ENCODE assay signal across 8 mouse cellular contexts in genomic region chr10:120208575-120209538, GRCm38 (mm10). TPM values are rescaled to one million over a fixed set of nuclear protein-coding genes. Genes with fewer than 3 reads are reported as not detected.
DNase-seq lines count a peak whose midpoint lies in the region; ATAC-seq lines count a peak whose summit lies in the region.

No protein-coding gene starts in this region.

- no peaks in the 10 kb centered on the region for H3K4me1 ChIP-seq in embryonic facial prominence, embryonic 14.5 days (ENCODE audit: control insufficient read depth, insufficient read depth, low read length)
- H3K4me1 ChIP-seq in limb, embryonic 12.5 days (replicated peaks): peaks cover 8% of the 10 kb centered on the region
- peaks cover 8% of the 10 kb centered on the region; the same call in 1 of the 2 replicates for H3K4me1 ChIP-seq in midbrain, embryonic 14.5 days (ENCODE audit: control insufficient read depth, insufficient read depth, low read length)

- no peak overlapping the region for H3K27ac ChIP-seq in embryonic facial prominence, embryonic 14.5 days (replicated peaks; ENCODE audit: low read depth, low read length)
- no peak overlapping the region for H3K27ac ChIP-seq in limb, embryonic 12.5 days
- H3K27ac ChIP-seq in midbrain, embryonic 14.5 days (replicated peaks; ENCODE audit: low read depth, low read length): 0 out of 2 replicates have a peak overlapping the region, but pooled peaks have one; percentile 45

- H3K4me3 ChIP-seq in embryonic facial prominence, embryonic 14.5 days (ENCODE audit: low read depth, low read length): peak overlapping the region; percentile 98
- peak overlapping the region; percentile 95 for H3K4me3 ChIP-seq in limb, embryonic 12.5 days (replicated peaks)
- peak overlapping the region; percentile 85 for H3K4me3 ChIP-seq in midbrain, embryonic 14.5 days (replicated peaks; ENCODE audit: low read depth, low read length)

- DNase-seq in 3134 (ENCODE audit: extremely low read depth, insufficient read length, low spot score): peak; percentile 87
- peak; percentile 92 for DNase-seq in adrenal gland, postnatal 36 days
- DNase-seq in embryonic facial prominence, embryonic 14.5 days (ENCODE audit: low spot score): peak; percentile 90
- DNase-seq in heart, adult 8-10 months (ENCODE audit: low spot score): peak; percentile 89
- peak; percentile 89 to 91 for DNase-seq in kidney, adult 8-10 months
- peak; percentile 93 for DNase-seq in midbrain, embryonic 14.5 days
- DNase-seq in spleen, adult 18-20 months: peak; percentile 56 to 68

- H3K36me3 ChIP-seq in embryonic facial prominence, embryonic 14.5 days (ENCODE audit: control insufficient read depth, insufficient read depth, low read length): no peaks in the 10 kb centered on the region; the same call in 1 of the 2 replicates
- peaks cover 13% of the 10 kb centered on the region; the same call in 1 of the 2 replicates for H3K36me3 ChIP-seq in limb, embryonic 12.5 days
- H3K36me3 ChIP-seq in midbrain, embryonic 14.5 days (ENCODE audit: control insufficient read depth, insufficient read depth, low read length): no peaks in the 10 kb centered on the region

- peak overlapping the region; percentile 58 for H3K4me2 ChIP-seq in embryonic facial prominence, embryonic 14.5 days (ENCODE audit: low read depth, low read length)
- H3K4me2 ChIP-seq in limb, embryonic 12.5 days: peak overlapping the region; percentile 82
- peak overlapping the region; percentile 69 for H3K4me2 ChIP-seq in midbrain, embryonic 14.5 days (ENCODE audit: low read length)

- H3K27me3 ChIP-seq in embryonic facial prominence, embryonic 14.5 days (replicated peaks; ENCODE audit: control insufficient read depth, insufficient read depth, low read length): no peaks in the 10 kb centered on the region
- no peaks in the 10 kb centered on the region for H3K27me3 ChIP-seq in limb, embryonic 12.5 days
- H3K27me3 ChIP-seq in midbrain, embryonic 14.5 days (ENCODE audit: control insufficient read depth, insufficient read depth, low read length): no peaks in the 10 kb centered on the region

- peak; percentile 94 for ATAC-seq in embryonic facial prominence, embryonic 14.5 days (ENCODE audit: low read depth)
- ATAC-seq in limb, embryonic 12.5 days (ENCODE audit: insufficient number of reproducible peaks, insufficient read depth, low FRiP score, low TSS enrichment, low read depth): peak; percentile 81
- ATAC-seq in midbrain, embryonic 14.5 days (ENCODE audit: low FRiP score, low TSS enrichment): peak; percentile 88

- H3K9me3 ChIP-seq in embryonic facial prominence, embryonic 14.5 days (ENCODE audit: control insufficient read depth, low read length): peaks cover 3% of the 10 kb centered on the region; the same call in 1 of the 2 replicates
- peaks cover 7% of the 10 kb centered on the region for H3K9me3 ChIP-seq in limb, embryonic 12.5 days
- H3K9me3 ChIP-seq in midbrain, embryonic 14.5 days (ENCODE audit: control insufficient read depth, low read length): no peaks in the 10 kb centered on the region

- 4% methylated on average over 47 of the region's 53 CpGs for WGBS in embryonic facial prominence, embryonic 14.5 days
- WGBS in limb, embryonic 12.5 days: 4% methylated on average over 53 of the region's 53 CpGs
- WGBS in midbrain, embryonic 14.5 days: 4% methylated on average over 53 of the region's 53 CpGs

- H3K9ac ChIP-seq in embryonic facial prominence, embryonic 14.5 days (ENCODE audit: low read depth, low read length): peak overlapping the region; percentile 84
- H3K9ac ChIP-seq in limb, embryonic 12.5 days (replicated peaks): peak overlapping the region; percentile 82
- H3K9ac ChIP-seq in midbrain, embryonic 14.5 days (replicated peaks; ENCODE audit: low read length): peak overlapping the region; percentile 79

RNA-seq across cellular contexts. Expression of gene Irak3, which starts 6.9 kb away (rescaled TPM):
- total RNA-seq in adrenal gland, postnatal 36 days (2021): 1 to 10 TPM; 3.4 to 3.6 TPM
- 4.1 and 4.2 TPM in 2 replicates for polyA plus RNA-seq in embryonic facial prominence, embryonic 14.5 days (2014; fragmentation: Nextera tagmentation; extraction: Ambion mirVana)
- 1 to 10 TPM; 2.6 to 3.9 (median 3.0) TPM for total RNA-seq in heart, adult 8-10 months (2022)
- 0.81 and 1.0 TPM in 2 replicates for polyA plus RNA-seq in limb, embryonic 12.5 days (2016; fragmentation: Nextera tagmentation; extraction: Ambion mirVana)
- 0.13 and 0.45 TPM in 2 replicates for polyA plus RNA-seq in midbrain, embryonic 14.5 days (2014; fragmentation: Nextera tagmentation; extraction: Ambion mirVana)

RNA-seq across cellular contexts. Expression of gene Tmbim4, which starts 7.5 kb away (rescaled TPM):
- 100 to 1,000 TPM; 132 to 159 TPM for total RNA-seq in adrenal gland, postnatal 36 days (2021)
- polyA plus RNA-seq in embryonic facial prominence, embryonic 14.5 days (2014; fragmentation: Nextera tagmentation; extraction: Ambion mirVana): 105 and 122 TPM in 2 replicates
- total RNA-seq in heart, adult 8-10 months (2022): 100 to 1,000 TPM; 101 to 113 (median 108) TPM
- polyA plus RNA-seq in limb, embryonic 12.5 days (2016; fragmentation: Nextera tagmentation; extraction: Ambion mirVana): 66.5 and 78.7 TPM in 2 replicates
- 104 and 107 TPM in 2 replicates for polyA plus RNA-seq in midbrain, embryonic 14.5 days (2014; fragmentation: Nextera tagmentation; extraction: Ambion mirVana)

RNA-seq across cellular contexts. Expression of gene Llph, which starts 18.0 kb away (rescaled TPM):
- 10 to 100 TPM; 25.3 to 26.3 TPM for total RNA-seq in adrenal gland, postnatal 36 days (2021)
- 43.6 and 44.4 TPM in 2 replicates for polyA plus RNA-seq in embryonic facial prominence, embryonic 14.5 days (2014; fragmentation: Nextera tagmentation; extraction: Ambion mirVana)
- 10 to 100 TPM in 1 of 4 experiments, 1 to 10 TPM in 3; 8.6 to 12.7 (median 9.3) TPM for total RNA-seq in heart, adult 8-10 months (2022)
- polyA plus RNA-seq in limb, embryonic 12.5 days (2016; fragmentation: Nextera tagmentation; extraction: Ambion mirVana): 47.7 and 50.0 TPM in 2 replicates
- 39.6 and 40.7 TPM in 2 replicates for polyA plus RNA-seq in midbrain, embryonic 14.5 days (2014; fragmentation: Nextera tagmentation; extraction: Ambion mirVana)
